Mouse (Mus musculus): ENCODE results near the gene Scube1. TPM values are rescaled to one million over a fixed set of nuclear protein-coding genes. Genes with fewer than 3 reads are reported as not detected.

Scube1 gene
- polyA plus RNA-seq (2017; shearing (Covaris generic)), result not detected

GRCm38 (mm10) chr15:83724886-83725269 is at the start of gene Scube1:
Gene Scube1 (minus strand): TSS chr15:83725021.
- ATAC-seq, result no peak

- ATAC-seq, result no peak
These were observed 48.1 kb upstream of the Scube1 start for GRCm38 (mm10) chr15:83772953-83773352.

- no peak for ATAC-seq
These were observed 47.6 kb upstream of the Scube1 start for GRCm38 (mm10) chr15:83772460-83772859.

- ATAC-seq, result no peak
These were observed 46.7 kb upstream of the Scube1 start for GRCm38 (mm10) chr15:83771346-83772053.

GRCm38 (mm10) chr15:83765388-83766029 is 40.7 kb upstream of the Scube1 start:
- ATAC-seq, result no peak

- ATAC-seq, result no peak
These were observed 36.7 kb upstream of the Scube1 start for GRCm38 (mm10) chr15:83761512-83761911.

- ATAC-seq, result no peak
These were observed 35.9 kb upstream of the Scube1 start for GRCm38 (mm10) chr15:83760683-83761082.

GRCm38 (mm10) chr15:83758958-83759357 is 34.1 kb upstream of the Scube1 start:
- ATAC-seq, result no peak

GRCm38 (mm10) chr15:83756742-83757141 is 31.9 kb upstream of the Scube1 start:
- no peak for ATAC-seq

- no peak for ATAC-seq
These were observed 24.6 kb upstream of the Scube1 start for GRCm38 (mm10) chr15:83749436-83749835.

- ATAC-seq, result no peak
These were observed 24.2 kb upstream of the Scube1 start for GRCm38 (mm10) chr15:83748986-83749385.

GRCm38 (mm10) chr15:83746311-83746710 is 21.5 kb upstream of the Scube1 start:
- ATAC-seq, result no peak

GRCm38 (mm10) chr15:83742018-83742417 is 17.2 kb upstream of the Scube1 start:
- no peak for ATAC-seq

GRCm38 (mm10) chr15:83740676-83741422 is 16.0 kb upstream of the Scube1 start:
- ATAC-seq, result no peak

- no peak for ATAC-seq
These were observed 2.8 kb upstream of the Scube1 start for GRCm38 (mm10) chr15:83727626-83728025.

- no peak for ATAC-seq
These were observed 1.9 kb upstream of the Scube1 start for GRCm38 (mm10) chr15:83726741-83727140.

GRCm38 (mm10) chr15:83725556-83726200 is 857 bp upstream of the Scube1 start:
- ATAC-seq, result no peak

GRCm38 (mm10) chr15:83724160-83724885 is 498 bp downstream of the Scube1 start:
- ATAC-seq, result no peak

- ATAC-seq, result no peak
These were observed 9.1 kb downstream of the Scube1 start for GRCm38 (mm10) chr15:83715582-83716228.

- no peak for ATAC-seq
These were observed 12.0 kb downstream of the Scube1 start for GRCm38 (mm10) chr15:83712798-83713197.

GRCm38 (mm10) chr15:83712361-83712760 is 12.5 kb downstream of the Scube1 start:
- ATAC-seq, result no peak

Measured in inflammation-experienced regulatory T-cells, adult 6 months (primary cell).